Mouse (Mus musculus) heart, adult 2 months (tissue): ENCODE data around the gene Zfp827.

ENCODE experiments used
- CTCF ChIP-seq: fragments of 200-600 bp; IDR thresholded peaks from 2 replicates; pipeline ENCODE4 v1.8.1; 2022; ENCODE audit warnings: antibody characterized with exemption, mild to moderate bottlenecking, moderate library complexity
- POLR2A ChIP-seq: fragments of 200-500 bp; IDR thresholded peaks from 2 replicates; pipeline ENCODE4 v1.6.1; 2011; ENCODE audit warnings: mild to moderate bottlenecking, low read depth, low read length, control low read depth; ENCODE audit not compliant: insufficient read depth

- no peak for TF ChIP-seq POLR2A
- no peak for TF ChIP-seq CTCF
These were observed 12.2 kb upstream of the Zfp827 start for GRCm38 (mm10) chr8:79016076-79016475.
